Mouse (Mus musculus) lung, embryonic 15.5 days (tissue): ENCODE measurements around the gene Adam22. TPM values are rescaled to one million over a fixed set of nuclear protein-coding genes. Genes with fewer than 3 reads are reported as not detected.

Source experiments
- ATAC-seq: fragments of 200-750 bp; cut with Nextera tagmentation; 2 replicates; pipeline ENCODE4 v1.8.0; 2017; ENCODE audit warnings: moderate number of reproducible peaks, borderline replicate concordance; ENCODE audit not compliant: low FRiP score, low TSS enrichment; ENCODE audit errors: extremely low read depth
- H3K27ac ChIP-seq: fragments of 300-500 bp; sonication (generic); 2 replicates; pipeline ENCODE4 v1.5.1; 2015; ENCODE audit warnings: moderate library complexity, mild to moderate bottlenecking, inconsistent platforms
- H3K27me3 ChIP-seq: fragments of 300-500 bp; sonication (generic); 2 replicates; pipeline ENCODE4 v1.6.1; 2015; ENCODE audit warnings: inconsistent platforms
- H3K36me3 ChIP-seq: fragments of 300-500 bp; sonication (generic); 2 replicates; pipeline ENCODE4 v1.6.1; 2015; ENCODE audit warnings: inconsistent platforms
- H3K4me1 ChIP-seq: fragments of 300-500 bp; sonication (generic); 2 replicates; pipeline ENCODE4 v1.6.1; 2015; ENCODE audit warnings: inconsistent platforms
- H3K4me2 ChIP-seq: fragments of 300-500 bp; sonication (generic); 2 replicates; pipeline ENCODE4 v1.6.1; 2015; ENCODE audit warnings: inconsistent platforms, mild to moderate bottlenecking, moderate library complexity
- H3K4me3 ChIP-seq: fragments of 300-500 bp; sonication (generic); 2 replicates; pipeline ENCODE4 v1.5.1; 2015; ENCODE audit warnings: mild to moderate bottlenecking, inconsistent platforms
- H3K9ac ChIP-seq: fragments of 300-500 bp; sonication (generic); 2 replicates; pipeline ENCODE4 v1.6.1; 2015; ENCODE audit warnings: inconsistent platforms
- H3K9me3 ChIP-seq: fragments of 300-500 bp; sonication (generic); 2 replicates; pipeline ENCODE4 v1.6.1; 2016; ENCODE audit warnings: inconsistent platforms
- WGBS: fragments of 180-500 bp; shearing (Covaris S2); methylation state at CpG from one replicate; pipeline ENCODE4 v1.1.7; 2015; 5-methylcytosine and 5-hydroxymethylcytosine counted together
- polyA plus RNA-seq: library from polyadenylated mRNA; unstranded; fragments of >200 nt; fragmentation: Nextera tagmentation; extraction: Ambion mirVana; gene quantifications from 2 replicates; pipeline ENCODE4 v1.2.1, GENCODE M21; 2015

Gene Adam22
- polyA plus RNA-seq: 3.3 and 3.5 TPM in 2 replicates

GRCm38 (mm10) chr5:8367614-8368327 lies at the start of gene Adam22:
Gene Adam22 (minus strand): TSS chr5:8368160.
- peak within 1 kb of the TSS; percentile 45 for H3K9ac ChIP-seq
- H3K27ac ChIP-seq: no peak within 1 kb of the TSS
- peaks cover 27% of the 10 kb centered on the region for H3K27me3 ChIP-seq
- WGBS: under 1% methylated on average over 47 of the region's 55 CpGs
- ATAC-seq: peak; percentile 94
- no peaks in the 10 kb centered on the region for H3K36me3 ChIP-seq
- peak within 1 kb of the TSS; percentile 56 for H3K4me3 ChIP-seq
- H3K4me1 ChIP-seq: peaks cover 7% of the 10 kb centered on the region; the same call in 1 of the 2 replicates
- H3K9me3 ChIP-seq: no peaks in the 10 kb centered on the region
- peak within 1 kb of the TSS; percentile 90 for H3K4me2 ChIP-seq

- Histone ChIP-seq H3K4me1 (0 out of 2 replicates have a peak, but pooled peaks cover 4% of the 10 kb centered on the region), H3K36me3 (peaks cover 35% of the 10 kb centered on the region), H3K27ac (peak overlapping the region; percentile 49)
Measured at GRCm38 (mm10) chr5:8417443-8417842, 49.5 kb upstream of the Adam22 start.

GRCm38 (mm10) chr5:8416683-8417413 lies 48.9 kb upstream of the Adam22 start:
- Histone ChIP-seq H3K4me2 (no peak overlapping the region), H3K4me3 (no peak overlapping the region), H3K9me3 (no peaks in the 10 kb centered on the region), H3K27ac (peak overlapping the region; percentile 49; the same call in 1 of the 2 replicates), H3K4me1 (0 out of 2 replicates have a peak, but pooled peaks cover 4% of the 10 kb centered on the region), H3K27me3 (no peaks in the 10 kb centered on the region), H3K9ac (no peak overlapping the region), H3K36me3 (peaks cover 38% of the 10 kb centered on the region)
- ATAC-seq: no peak
- WGBS: 73% methylated on average over 3 of the region's 3 CpGs

More at GRCm38 (mm10) chr5:8417443-8417842, 49.5 kb upstream of the Adam22 start:
- 56% methylated on average over 1 of the region's 1 CpGs for WGBS
- no peaks in the 10 kb centered on the region for H3K9me3 ChIP-seq
- H3K9ac ChIP-seq: no peak overlapping the region
- no peak overlapping the region for H3K4me3 ChIP-seq
- H3K27me3 ChIP-seq: no peaks in the 10 kb centered on the region
- ATAC-seq: no peak
- no peak overlapping the region for H3K4me2 ChIP-seq

GRCm38 (mm10) chr5:8408746-8409145 lies 40.8 kb upstream of the Adam22 start:
- no peak overlapping the region for H3K4me3 ChIP-seq
- no peak overlapping the region for H3K4me2 ChIP-seq
- no peak overlapping the region for H3K27ac ChIP-seq
- H3K4me1 ChIP-seq: no peaks in the 10 kb centered on the region
- peaks cover 55% of the 10 kb centered on the region for H3K36me3 ChIP-seq
- no peak for ATAC-seq
- no peak overlapping the region for H3K9ac ChIP-seq
- 89% methylated on average over 4 of the region's 4 CpGs for WGBS
- no peaks in the 10 kb centered on the region for H3K27me3 ChIP-seq
- no peaks in the 10 kb centered on the region for H3K9me3 ChIP-seq

GRCm38 (mm10) chr5:8397587-8398249 lies 29.8 kb upstream of the Adam22 start:
- H3K4me3 ChIP-seq: no peak overlapping the region
- no peak for ATAC-seq
- H3K9ac ChIP-seq: no peak overlapping the region
- H3K27ac ChIP-seq: no peak overlapping the region
- no peaks in the 10 kb centered on the region for H3K4me1 ChIP-seq
- H3K9me3 ChIP-seq: no peaks in the 10 kb centered on the region
- H3K4me2 ChIP-seq: no peak overlapping the region
- H3K27me3 ChIP-seq: no peaks in the 10 kb centered on the region
- peaks cover 38% of the 10 kb centered on the region for H3K36me3 ChIP-seq
- 92% methylated on average over 13 of the region's 13 CpGs for WGBS

- H3K4me1 ChIP-seq: no peaks in the 10 kb centered on the region
- H3K4me2 ChIP-seq: no peak overlapping the region
- no peak overlapping the region for H3K27ac ChIP-seq
- H3K36me3 ChIP-seq: peaks cover 22% of the 10 kb centered on the region
- H3K27me3 ChIP-seq: no peaks in the 10 kb centered on the region
- H3K9me3 ChIP-seq: no peaks in the 10 kb centered on the region
- H3K4me3 ChIP-seq: no peak overlapping the region
- WGBS: 63% methylated on average over 1 of the region's 1 CpGs
- no peak for ATAC-seq
- H3K9ac ChIP-seq: no peak overlapping the region
Measured at GRCm38 (mm10) chr5:8393891-8394583, 26.1 kb upstream of the Adam22 start.

- 73% methylated on average over 5 of the region's 5 CpGs for WGBS
- Histone ChIP-seq H3K4me1 (no peaks in the 10 kb centered on the region), H3K9me3 (no peaks in the 10 kb centered on the region), H3K27me3 (0 out of 2 replicates have a peak, but pooled peaks cover 3% of the 10 kb centered on the region), H3K27ac (no peak overlapping the region), H3K9ac (no peak overlapping the region), H3K36me3 (no peaks in the 10 kb centered on the region), H3K4me2 (no peak overlapping the region), H3K4me3 (no peak overlapping the region)
- ATAC-seq: no peak
Measured at GRCm38 (mm10) chr5:8374297-8374906, 6.4 kb upstream of the Adam22 start.

GRCm38 (mm10) chr5:8373415-8373814 lies 5.5 kb upstream of the Adam22 start:
- no peaks in the 10 kb centered on the region for H3K9me3 ChIP-seq
- no peak overlapping the region for H3K4me2 ChIP-seq
- H3K4me1 ChIP-seq: no peaks in the 10 kb centered on the region
- H3K4me3 ChIP-seq: no peak overlapping the region
- no peak overlapping the region for H3K9ac ChIP-seq
- H3K27me3 ChIP-seq: peaks cover 8% of the 10 kb centered on the region
- no peaks in the 10 kb centered on the region for H3K36me3 ChIP-seq
- no peak for ATAC-seq
- no peak overlapping the region for H3K27ac ChIP-seq
- WGBS: 81% methylated on average over 4 of the region's 4 CpGs

GRCm38 (mm10) chr5:8368781-8369180 lies 821 bp upstream of the Adam22 start:
- H3K9me3 ChIP-seq: no peaks in the 10 kb centered on the region
- 76% methylated on average over 5 of the region's 5 CpGs for WGBS
- H3K4me2 ChIP-seq: no peak overlapping the region
- no peaks in the 10 kb centered on the region for H3K36me3 ChIP-seq
- peaks cover 27% of the 10 kb centered on the region for H3K27me3 ChIP-seq
- ATAC-seq: no peak
- H3K4me1 ChIP-seq: peaks cover 7% of the 10 kb centered on the region; the same call in 1 of the 2 replicates
- no peak overlapping the region for H3K27ac ChIP-seq
- no peak overlapping the region for H3K9ac ChIP-seq
- H3K4me3 ChIP-seq: no peak overlapping the region

GRCm38 (mm10) chr5:8368328-8368692 lies 350 bp upstream of the Adam22 start:
- peak overlapping the region; percentile 56 for H3K4me3 ChIP-seq
- H3K4me1 ChIP-seq: peaks cover 7% of the 10 kb centered on the region; the same call in 1 of the 2 replicates
- peaks cover 27% of the 10 kb centered on the region for H3K27me3 ChIP-seq
- ATAC-seq: no peak; the same call in 1 of the 2 replicates
- H3K27ac ChIP-seq: no peak overlapping the region
- no peaks in the 10 kb centered on the region for H3K9me3 ChIP-seq
- H3K4me2 ChIP-seq: peak overlapping the region; percentile 90
- H3K36me3 ChIP-seq: no peaks in the 10 kb centered on the region
- no peak overlapping the region for H3K9ac ChIP-seq
- 37% methylated on average over 7 of the region's 7 CpGs for WGBS
